Mouse (Mus musculus) limb, embryonic 11.5 days (tissue): ENCODE data around the gene Cox4i2. TPM values are rescaled to one million over a fixed set of nuclear protein-coding genes. Genes with fewer than 3 reads are reported as not detected.

Experiments
- ATAC-seq: fragments of 200-750 bp; cut with Nextera tagmentation; 2 replicates; pipeline ENCODE4 v1.8.0; 2017; ENCODE audit warnings: low read depth; ENCODE audit not compliant: insufficient number of reproducible peaks, low FRiP score, low TSS enrichment
- DNase-seq: peaks from one replicate; pipeline ENCODE4 v3.0.0-alpha.2; 2015; ENCODE audit warnings: low spot score
- H3K27ac ChIP-seq: fragments of 300-500 bp; sonication (generic); replicated peaks from 2 replicates; pipeline ENCODE4 v1.5.1; 2014; ENCODE audit warnings: low read depth, mild to moderate bottlenecking, low read length
- H3K27me3 ChIP-seq: fragments of 300-500 bp; sonication (generic); 2 replicates; pipeline ENCODE4 v1.6.1; 2014; ENCODE audit warnings: mild to moderate bottlenecking, low read length, mixed read lengths; ENCODE audit not compliant: control insufficient read depth, insufficient read depth
- H3K36me3 ChIP-seq: fragments of 300-500 bp; sonication (generic); 2 replicates; pipeline ENCODE4 v1.6.1; 2014; ENCODE audit warnings: mild to moderate bottlenecking, low read length, moderate library complexity, mixed read lengths; ENCODE audit not compliant: control insufficient read depth, insufficient read depth
- H3K4me1 ChIP-seq: fragments of 300-500 bp; sonication (generic); 2 replicates; pipeline ENCODE4 v1.6.1; 2014; ENCODE audit warnings: low read length, mixed read lengths; ENCODE audit not compliant: control insufficient read depth, insufficient read depth
- H3K4me2 ChIP-seq: fragments of 300-500 bp; sonication (generic); 2 replicates; pipeline ENCODE4 v1.6.1; 2014; ENCODE audit warnings: low read depth, mild to moderate bottlenecking, moderate library complexity; ENCODE audit not compliant: severe bottlenecking
- H3K4me3 ChIP-seq: fragments of 300-500 bp; sonication (generic); 2 replicates; pipeline ENCODE4 v1.5.1; 2014; ENCODE audit warnings: low read depth, low read length
- H3K9ac ChIP-seq: fragments of 300-500 bp; sonication (generic); 2 replicates; pipeline ENCODE4 v1.6.1; 2014; ENCODE audit warnings: mild to moderate bottlenecking, low read length
- H3K9me3 ChIP-seq: fragments of 300-500 bp; sonication (generic); 2 replicates; pipeline ENCODE4 v1.6.1; 2016; ENCODE audit warnings: low read length; ENCODE audit not compliant: control insufficient read depth
- WGBS: fragments of 180-500 bp; shearing (Covaris S2); extraction: QIAGEN DNeasy Blood & Tissue Kit; methylation state at CpG from one replicate; pipeline ENCODE4 v1.1.7; 2014; 5-methylcytosine and 5-hydroxymethylcytosine counted together
- polyA plus RNA-seq: library from polyadenylated mRNA; unstranded; fragments of >200 nt; fragmentation: Nextera tagmentation; extraction: Ambion mirVana; gene quantifications from 2 replicates; pipeline ENCODE4 v1.2.1, GENCODE M21; 2014

Gene Cox4i2
- polyA plus RNA-seq, 1 experiment from 2014 or later: 22.3 TPM

DNA sequence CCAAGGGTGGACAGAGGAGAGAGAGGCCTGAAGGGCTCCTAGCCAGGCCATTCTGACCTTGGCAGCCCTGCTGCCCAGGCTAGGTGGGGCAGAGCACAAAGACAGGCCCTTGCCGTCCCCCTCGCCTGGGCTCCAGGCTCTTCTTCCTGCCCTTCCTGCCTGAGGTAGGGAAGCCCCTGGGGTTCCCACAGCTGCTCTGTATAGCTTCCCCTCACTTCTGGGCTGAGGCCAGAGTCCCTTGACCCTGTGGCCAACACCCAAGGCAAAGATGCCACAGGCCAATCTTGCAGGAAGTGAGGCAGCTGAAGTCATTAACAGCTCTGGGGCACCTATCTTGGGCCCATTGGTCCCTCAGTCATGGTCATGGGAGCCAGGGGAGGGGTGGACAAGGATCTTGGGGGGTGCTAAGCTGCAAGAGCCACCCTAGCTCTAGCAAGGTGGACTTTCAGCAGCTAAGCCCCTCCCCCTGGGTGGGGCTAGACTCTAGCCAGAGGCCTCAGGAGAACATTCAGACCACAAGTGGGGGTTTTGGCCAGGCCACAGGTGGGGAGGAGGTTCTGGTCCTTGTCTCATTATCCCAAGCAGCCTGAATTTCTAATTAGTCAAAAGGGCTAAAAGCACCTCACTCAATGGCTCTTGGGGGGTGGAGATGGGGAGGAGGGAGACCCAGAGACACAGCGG is 27.2 kb downstream of the Cox4i2 start:
- 0 out of 2 replicates have a peak, but pooled peaks have one; percentile 9 for ATAC-seq
- H3K9ac ChIP-seq: no peak overlapping the region

GRCm38 (mm10) chr2:152782656-152783055 is 28.7 kb downstream of the Cox4i2 start:
- no peak for ATAC-seq
- H3K9ac ChIP-seq: no peak overlapping the region
- H3K4me3 ChIP-seq: no peak overlapping the region
- no peaks in the 10 kb centered on the region; the same call in 1 of the 2 replicates for H3K36me3 ChIP-seq
- H3K4me1 ChIP-seq: no peaks in the 10 kb centered on the region
- DNase-seq: no peak
- H3K27ac ChIP-seq: no peak overlapping the region
- 87% methylated on average over 5 of the region's 5 CpGs for WGBS
- no peak overlapping the region for H3K4me2 ChIP-seq
- H3K27me3 ChIP-seq: no peaks in the 10 kb centered on the region
- no peaks in the 10 kb centered on the region for H3K9me3 ChIP-seq

More for the DNA sequence above, 27.2 kb downstream of the Cox4i2 start:
- 92% methylated on average over 3 of the region's 3 CpGs for WGBS
- no peak overlapping the region for H3K4me3 ChIP-seq
- no peak for DNase-seq
- H3K4me1 ChIP-seq: no peaks in the 10 kb centered on the region
- no peak overlapping the region for H3K4me2 ChIP-seq
- H3K36me3 ChIP-seq: no peaks in the 10 kb centered on the region; the same call in 1 of the 2 replicates
- H3K9me3 ChIP-seq: no peaks in the 10 kb centered on the region
- no peak overlapping the region for H3K27ac ChIP-seq
- no peaks in the 10 kb centered on the region for H3K27me3 ChIP-seq

- Histone ChIP-seq H3K4me3 (no peak overlapping the region), H3K27me3 (no peaks in the 10 kb centered on the region), H3K4me2 (no peak overlapping the region), H3K9me3 (no peaks in the 10 kb centered on the region), H3K27ac (no peak overlapping the region), H3K4me1 (no peaks in the 10 kb centered on the region), H3K36me3 (no peaks in the 10 kb centered on the region; the same call in 1 of the 2 replicates), H3K9ac (no peak overlapping the region)
- DNase-seq (no peak), ATAC-seq (no peak)
- 87% methylated on average over 5 of the region's 5 CpGs for WGBS
These were observed 29.3 kb downstream of the Cox4i2 start for GRCm38 (mm10) chr2:152783241-152783640.

DNA sequence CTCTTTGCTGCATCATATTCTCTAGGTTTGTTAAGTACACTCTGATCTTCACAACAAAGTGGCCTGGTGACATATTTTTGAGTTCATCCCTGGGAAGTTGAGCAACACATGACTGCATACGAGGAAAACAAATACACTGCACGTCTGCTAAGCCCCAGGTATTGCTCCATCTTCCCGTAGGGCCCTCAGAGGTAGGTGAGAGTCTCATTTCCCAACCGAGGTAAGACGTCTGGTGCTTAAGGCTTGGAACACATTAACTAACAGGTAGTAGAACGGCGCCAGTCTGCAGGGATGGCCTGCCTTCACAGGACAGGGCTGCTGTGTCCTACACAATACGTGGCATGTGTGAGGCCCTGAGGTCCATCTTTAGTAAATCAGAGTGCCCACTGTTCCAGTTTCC is 30.7 kb downstream of the Cox4i2 start:
- 97% methylated on average over 8 of the region's 8 CpGs for WGBS
- Histone ChIP-seq H3K4me1 (no peaks in the 10 kb centered on the region), H3K27me3 (no peaks in the 10 kb centered on the region), H3K9me3 (no peaks in the 10 kb centered on the region), H3K4me2 (no peak overlapping the region), H3K36me3 (no peaks in the 10 kb centered on the region; the same call in 1 of the 2 replicates), H3K9ac (no peak overlapping the region), H3K27ac (no peak overlapping the region), H3K4me3 (no peak overlapping the region)
- DNase-seq: no peak
- ATAC-seq: no peak

DNA sequence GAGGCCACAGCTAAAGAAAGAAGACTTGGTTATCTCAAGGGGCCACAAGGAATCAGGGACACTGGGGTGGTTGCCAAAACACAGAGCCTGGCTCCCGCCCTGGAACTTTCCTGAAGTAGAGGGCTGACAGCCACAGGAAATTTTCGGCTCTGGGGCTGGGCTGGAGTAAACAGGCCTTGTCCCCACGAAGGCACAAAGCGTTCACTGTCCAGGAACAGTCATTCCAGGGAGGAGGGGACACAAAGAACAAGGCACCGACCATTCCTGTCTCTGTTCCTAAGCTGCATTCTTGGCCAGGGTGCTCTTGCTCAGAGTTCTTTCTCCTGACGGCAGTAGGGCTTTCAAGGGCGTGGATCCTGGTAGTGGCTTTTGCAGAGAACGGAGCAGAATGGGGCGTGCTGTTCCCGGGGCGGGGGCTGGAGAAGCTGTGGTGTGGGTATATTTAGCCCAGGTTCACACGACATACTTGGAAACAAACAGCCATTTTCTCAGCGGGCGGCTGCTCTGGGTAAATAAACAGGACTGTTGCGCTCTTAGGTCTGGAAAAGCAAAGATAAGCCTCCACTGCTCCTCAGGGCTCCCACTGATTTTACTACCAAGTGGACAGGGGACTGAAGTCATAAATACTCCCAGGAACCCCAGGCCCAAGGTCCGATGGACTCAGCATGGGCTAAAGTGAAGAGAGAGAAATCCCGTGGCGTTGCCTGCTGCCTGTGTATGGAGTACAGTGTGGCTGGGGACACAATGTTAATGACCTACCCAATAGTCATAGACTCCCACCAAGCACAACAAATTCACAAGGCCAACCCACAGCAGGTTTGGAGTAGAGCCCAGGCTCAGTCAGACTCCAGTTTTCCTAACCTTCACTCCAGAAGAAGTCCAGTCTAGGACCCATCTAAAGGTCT is 31.7 kb downstream of the Cox4i2 start:
- H3K9me3 ChIP-seq: no peaks in the 10 kb centered on the region
- peaks cover 2% of the 10 kb centered on the region; the same call in 1 of the 2 replicates for H3K36me3 ChIP-seq
- no peak overlapping the region for H3K9ac ChIP-seq
- ATAC-seq (no peak), DNase-seq (no peak)
- WGBS: 59% methylated on average over 18 of the region's 18 CpGs
- peak overlapping the region; percentile 16 for H3K27ac ChIP-seq
- H3K27me3 ChIP-seq: no peaks in the 10 kb centered on the region
- H3K4me2 ChIP-seq: no peak overlapping the region
- no peaks in the 10 kb centered on the region for H3K4me1 ChIP-seq
- H3K4me3 ChIP-seq: no peak overlapping the region

GRCm38 (mm10) chr2:152787136-152787535 is 33.2 kb downstream of the Cox4i2 start:
- WGBS: 91% methylated on average over 2 of the region's 2 CpGs
- ATAC-seq (no peak), DNase-seq (no peak)
- H3K4me1 ChIP-seq: no peaks in the 10 kb centered on the region
- H3K27ac ChIP-seq: no peak overlapping the region
- no peak overlapping the region for H3K4me2 ChIP-seq
- peaks cover 4% of the 10 kb centered on the region; the same call in 1 of the 2 replicates for H3K36me3 ChIP-seq
- H3K9me3 ChIP-seq: no peaks in the 10 kb centered on the region
- H3K27me3 ChIP-seq: no peaks in the 10 kb centered on the region
- H3K9ac ChIP-seq: no peak overlapping the region
- no peak overlapping the region for H3K4me3 ChIP-seq

GRCm38 (mm10) chr2:152787543-152787942 is 33.6 kb downstream of the Cox4i2 start:
- Histone ChIP-seq H3K9me3 (no peaks in the 10 kb centered on the region), H3K36me3 (peaks cover 4% of the 10 kb centered on the region; the same call in 1 of the 2 replicates), H3K4me3 (no peak overlapping the region), H3K27me3 (no peaks in the 10 kb centered on the region), H3K4me1 (no peaks in the 10 kb centered on the region), H3K4me2 (no peak overlapping the region), H3K9ac (no peak overlapping the region), H3K27ac (no peak overlapping the region)
- WGBS: 96% methylated on average over 6 of the region's 6 CpGs
- ATAC-seq (no peak), DNase-seq (no peak)

DNA sequence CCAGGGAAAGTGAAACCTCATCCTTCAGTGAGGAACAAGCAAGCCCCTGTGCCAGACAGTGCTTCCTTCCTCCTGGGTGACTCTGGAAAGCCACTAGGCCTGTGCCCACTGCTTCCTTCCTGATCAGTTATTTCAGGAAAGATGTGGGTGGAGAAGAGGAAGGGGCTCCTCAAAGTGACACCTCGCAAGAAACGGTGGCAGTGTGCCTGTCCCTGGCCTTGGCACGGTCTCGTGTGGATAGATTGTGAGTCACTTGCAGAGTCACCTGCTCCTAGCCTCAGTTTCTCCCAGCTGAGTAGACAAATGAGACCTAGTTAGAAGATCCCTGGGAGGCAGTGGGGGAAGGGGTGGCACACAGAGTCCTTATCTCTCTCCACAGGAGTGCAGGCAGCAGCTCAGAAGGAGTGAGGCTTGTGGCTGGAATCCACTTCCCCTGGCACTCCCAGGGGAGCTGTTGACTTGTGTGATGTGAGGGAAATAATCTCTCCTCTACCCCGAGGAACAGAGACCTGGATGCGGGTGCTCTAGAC is 35.0 kb downstream of the Cox4i2 start:
- ATAC-seq: no peak
- no peak overlapping the region for H3K9ac ChIP-seq
- WGBS: 73% methylated on average over 6 of the region's 6 CpGs
- no peaks in the 10 kb centered on the region for H3K9me3 ChIP-seq
- no peak overlapping the region for H3K4me2 ChIP-seq
- no peak for DNase-seq
- no peaks in the 10 kb centered on the region for H3K4me1 ChIP-seq
- no peaks in the 10 kb centered on the region for H3K27me3 ChIP-seq
- H3K4me3 ChIP-seq: no peak overlapping the region
- H3K36me3 ChIP-seq: peaks cover 4% of the 10 kb centered on the region; the same call in 1 of the 2 replicates
- H3K27ac ChIP-seq: no peak overlapping the region
